Mouse (Mus musculus): ENCODE results near the gene Foxs1.

DNA sequence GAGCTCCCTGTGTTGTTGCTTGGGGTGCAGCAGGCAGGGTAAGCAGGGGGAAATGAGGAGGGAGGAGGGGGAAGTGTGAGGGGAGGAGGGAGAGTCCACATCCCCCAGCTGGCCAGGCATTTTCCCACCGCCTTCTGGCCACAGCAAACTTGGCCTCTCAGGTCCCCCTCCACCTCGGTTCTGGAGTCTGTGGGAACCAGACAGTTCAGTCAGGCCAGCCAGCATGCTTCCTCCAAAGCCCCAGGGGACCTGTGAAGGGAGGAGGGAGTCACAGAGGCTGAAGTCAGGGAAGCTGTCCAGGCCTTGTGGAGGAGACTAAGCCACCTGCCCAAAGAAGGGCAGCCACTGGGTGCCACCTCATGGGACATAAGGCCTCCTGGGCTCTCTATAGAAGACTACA, 2.7 kb downstream of the Foxs1 start:
- TF ChIP-seq CTCF (IDR thresholded peaks at IDR 0.05; ENCODE audit: low read depth, low read length) (no peak), POLR2A (IDR thresholded peaks at IDR 0.05; ENCODE audit: extremely low read depth, insufficient read depth, low read length) (no peak)

Measured in liver, adult 2 months (tissue).